Mouse (Mus musculus) megakaryocyte, embryonic 14.5 days (primary cell): ENCODE data around the gene Hcn2.

Source experiments
- FLI1 ChIP-seq: IDR thresholded peaks from 2 replicates; pipeline ENCODE4 v1.6.1; 2012; ENCODE audit warnings: low read length, inconsistent platforms, mixed read lengths
- GATA1 ChIP-seq: IDR thresholded peaks from 3 replicates; pipeline ENCODE4 v1.6.1; 2012; ENCODE audit warnings: mixed read lengths, low read length, inconsistent platforms, borderline replicate concordance

DNA sequence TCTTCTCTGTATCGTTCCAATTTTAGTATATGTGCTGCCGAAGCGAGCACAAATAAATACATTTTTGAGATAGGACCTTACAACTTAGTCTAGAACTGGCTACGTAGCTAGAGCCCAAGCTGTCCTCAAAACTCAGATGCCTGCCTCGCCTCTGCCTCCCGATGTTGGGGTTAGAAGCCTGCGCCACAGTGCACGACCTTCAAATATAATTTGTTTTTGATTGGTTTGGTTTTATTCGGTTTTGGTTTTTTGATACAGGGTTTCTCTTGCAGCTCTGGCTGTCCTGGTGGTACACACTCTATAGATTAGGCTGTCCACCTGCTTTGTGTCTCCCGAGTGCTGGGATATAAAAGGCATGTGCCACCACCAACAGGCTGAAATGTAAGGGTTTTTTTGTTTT lies 12.9 kb upstream of the Hcn2 start:
- TF ChIP-seq GATA1: no peak
- no peak for TF ChIP-seq FLI1
